Mouse (Mus musculus): Measurements from ENCODE around the gene Akap7. TPM values are rescaled to one million over a fixed set of nuclear protein-coding genes. Genes with fewer than 3 reads are reported as not detected.
A peak's percentile ranks its signal among the peaks of the same experiment; 100 is the strongest.

Gene Akap7
- polyA plus RNA-seq, 1 experiment from 2014 or later = 47.9 TPM

DNA sequence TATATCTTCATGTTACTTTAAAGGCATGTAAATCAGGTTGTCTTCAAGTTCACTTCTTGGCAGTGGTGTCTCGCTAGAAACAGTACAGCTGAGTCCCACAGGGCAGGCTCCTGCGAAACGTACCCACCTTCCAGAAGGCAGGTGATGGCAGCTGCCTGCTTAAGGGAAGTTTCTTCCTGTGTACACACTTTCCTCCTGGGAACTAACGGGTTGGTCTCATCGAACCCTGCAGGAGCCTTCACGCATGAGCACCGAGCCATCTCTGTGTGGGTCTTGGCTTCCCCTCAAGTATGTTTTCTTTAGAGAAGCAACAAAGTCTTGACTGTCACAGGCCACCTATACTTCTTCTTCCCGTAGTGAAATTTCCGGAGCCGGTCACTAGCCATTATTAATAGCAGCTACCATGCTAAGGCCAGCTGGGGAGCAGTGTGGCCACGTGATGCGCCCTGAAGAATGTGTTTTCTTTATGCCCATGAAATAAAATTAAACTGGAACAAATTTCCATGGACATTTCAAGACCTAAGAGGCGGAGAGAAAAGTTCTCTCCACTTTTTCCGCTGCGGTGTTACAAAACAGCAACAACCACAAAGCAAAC is 87.7 kb downstream of the Akap7 start:
- H3K4me1 ChIP-seq (ENCODE audit: control insufficient read depth, insufficient read depth, low read length) = no peaks in the 10 kb centered on the region
- no peak for ATAC-seq (ENCODE audit: low read depth)
- no peak overlapping the region for H3K27ac ChIP-seq (ENCODE audit: low read depth, low read length)
- H3K27me3 ChIP-seq (ENCODE audit: control insufficient read depth, insufficient read depth, low read length) = no peaks in the 10 kb centered on the region
- 59% methylated on average over 15 of the region's 15 CpGs for WGBS
- no peak overlapping the region for H3K4me2 ChIP-seq (ENCODE audit: low read depth, low read length)
- H3K36me3 ChIP-seq (ENCODE audit: control insufficient read depth, insufficient read depth, low read length) = no peaks in the 10 kb centered on the region
- H3K4me3 ChIP-seq (ENCODE audit: low read depth, low read length) = no peak overlapping the region
- no peak overlapping the region for H3K9ac ChIP-seq (replicated peaks; ENCODE audit: low read depth, low read length)
- no peaks in the 10 kb centered on the region for H3K9me3 ChIP-seq (ENCODE audit: control insufficient read depth, low read length)

GRCm38 (mm10) chr10:25219220-25219628 is 88.4 kb downstream of the Akap7 start:
- WGBS = 12% methylated on average over 7 of the region's 7 CpGs
- no peaks in the 10 kb centered on the region for H3K4me1 ChIP-seq (ENCODE audit: control insufficient read depth, insufficient read depth, low read length)
- H3K9ac ChIP-seq (replicated peaks; ENCODE audit: low read depth, low read length) = no peak overlapping the region
- H3K27ac ChIP-seq (ENCODE audit: low read depth, low read length) = no peak overlapping the region
- no peaks in the 10 kb centered on the region for H3K9me3 ChIP-seq (ENCODE audit: control insufficient read depth, low read length)
- peak; percentile 90 for ATAC-seq (ENCODE audit: low read depth)
- H3K4me3 ChIP-seq (ENCODE audit: low read depth, low read length) = no peak overlapping the region
- H3K27me3 ChIP-seq (ENCODE audit: control insufficient read depth, insufficient read depth, low read length) = no peaks in the 10 kb centered on the region
- no peaks in the 10 kb centered on the region for H3K36me3 ChIP-seq (ENCODE audit: control insufficient read depth, insufficient read depth, low read length)
- peak overlapping the region; percentile 34; the same call in 1 of the 2 replicates for H3K4me2 ChIP-seq (ENCODE audit: low read depth, low read length)

GRCm38 (mm10) chr10:25218746-25219145 is 88.9 kb downstream of the Akap7 start:
- 76% methylated on average over 7 of the region's 7 CpGs for WGBS
- no peaks in the 10 kb centered on the region for H3K4me1 ChIP-seq (ENCODE audit: control insufficient read depth, insufficient read depth, low read length)
- H3K27ac ChIP-seq (ENCODE audit: low read depth, low read length) = no peak overlapping the region
- H3K4me2 ChIP-seq (ENCODE audit: low read depth, low read length) = no peak overlapping the region
- no peaks in the 10 kb centered on the region for H3K27me3 ChIP-seq (ENCODE audit: control insufficient read depth, insufficient read depth, low read length)
- H3K36me3 ChIP-seq (ENCODE audit: control insufficient read depth, insufficient read depth, low read length) = no peaks in the 10 kb centered on the region
- ATAC-seq (ENCODE audit: low read depth) = peak; percentile 55; the same call in 1 of the 2 replicates
- no peaks in the 10 kb centered on the region for H3K9me3 ChIP-seq (ENCODE audit: control insufficient read depth, low read length)
- H3K4me3 ChIP-seq (ENCODE audit: low read depth, low read length) = no peak overlapping the region
- H3K9ac ChIP-seq (replicated peaks; ENCODE audit: low read depth, low read length) = no peak overlapping the region

GRCm38 (mm10) chr10:25215977-25216376 is 91.7 kb downstream of the Akap7 start:
- Histone ChIP-seq H3K27me3 (ENCODE audit: control insufficient read depth, insufficient read depth, low read length) (no peaks in the 10 kb centered on the region), H3K27ac (ENCODE audit: low read depth, low read length) (no peak overlapping the region), H3K36me3 (ENCODE audit: control insufficient read depth, insufficient read depth, low read length) (no peaks in the 10 kb centered on the region), H3K9me3 (ENCODE audit: control insufficient read depth, low read length) (no peaks in the 10 kb centered on the region), H3K4me2 (ENCODE audit: low read depth, low read length) (no peak overlapping the region), H3K4me1 (ENCODE audit: control insufficient read depth, insufficient read depth, low read length) (no peaks in the 10 kb centered on the region), H3K4me3 (ENCODE audit: low read depth, low read length) (no peak overlapping the region), H3K9ac (replicated peaks; ENCODE audit: low read depth, low read length) (no peak overlapping the region)
- ATAC-seq (ENCODE audit: low read depth) = no peak
- 91% methylated on average over 3 of the region's 3 CpGs for whole genome bisulfite sequencing

DNA sequence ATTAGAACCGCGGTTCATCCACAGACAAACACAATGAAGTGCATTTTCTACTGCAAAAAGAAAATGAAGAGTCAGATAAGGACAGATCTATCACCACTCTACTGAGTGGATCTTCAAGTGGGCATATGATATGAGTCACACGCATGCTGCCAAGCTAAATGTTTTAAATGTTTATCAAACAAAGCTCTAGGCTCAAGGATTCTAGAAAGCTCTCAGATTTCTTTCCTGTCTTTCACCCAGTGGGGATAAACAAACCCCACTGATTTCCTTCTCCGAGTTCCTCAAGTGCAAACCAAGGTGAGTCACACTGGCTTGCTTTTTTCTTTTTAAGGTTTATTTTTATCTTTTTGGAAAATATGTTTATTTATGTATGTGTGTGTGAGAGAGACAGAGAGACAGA is 94.0 kb downstream of the Akap7 start:
- H3K27me3 ChIP-seq (ENCODE audit: control insufficient read depth, insufficient read depth, low read length) = no peaks in the 10 kb centered on the region
- no peak overlapping the region for H3K4me2 ChIP-seq (ENCODE audit: low read depth, low read length)
- H3K27ac ChIP-seq (ENCODE audit: low read depth, low read length) = no peak overlapping the region
- H3K9ac ChIP-seq (replicated peaks; ENCODE audit: low read depth, low read length) = no peak overlapping the region
- H3K4me1 ChIP-seq (ENCODE audit: control insufficient read depth, insufficient read depth, low read length) = no peaks in the 10 kb centered on the region
- no peaks in the 10 kb centered on the region for H3K9me3 ChIP-seq (ENCODE audit: control insufficient read depth, low read length)
- H3K4me3 ChIP-seq (ENCODE audit: low read depth, low read length) = no peak overlapping the region
- no peak for ATAC-seq (ENCODE audit: low read depth)
- WGBS = 87% methylated on average over 4 of the region's 4 CpGs
- H3K36me3 ChIP-seq (ENCODE audit: control insufficient read depth, insufficient read depth, low read length) = no peaks in the 10 kb centered on the region

DNA sequence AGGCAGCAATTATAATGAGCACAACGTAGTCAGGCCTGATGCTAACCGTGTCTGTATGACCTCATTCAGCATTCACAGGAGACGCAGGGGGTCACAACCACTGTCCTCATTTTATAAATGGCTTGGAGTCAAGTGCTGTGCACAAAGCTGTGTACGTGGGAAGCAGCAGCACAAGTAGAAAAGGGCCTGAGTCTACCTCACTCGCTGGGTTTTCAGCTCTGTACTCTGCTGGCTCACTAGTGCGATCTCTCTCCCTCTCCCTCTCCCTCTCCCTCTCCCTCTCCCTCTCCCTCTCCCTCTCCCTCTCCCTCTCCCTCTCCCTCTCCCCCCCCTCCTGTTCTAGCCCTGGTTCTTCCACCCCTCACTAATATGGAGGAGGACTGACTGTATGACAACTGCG is 99.1 kb downstream of the Akap7 start:
- Histone ChIP-seq H3K27me3 (ENCODE audit: control insufficient read depth, insufficient read depth, low read length) (no peaks in the 10 kb centered on the region), H3K36me3 (ENCODE audit: control insufficient read depth, insufficient read depth, low read length) (no peaks in the 10 kb centered on the region), H3K9ac (replicated peaks; ENCODE audit: low read depth, low read length) (no peak overlapping the region), H3K4me2 (ENCODE audit: low read depth, low read length) (no peak overlapping the region), H3K9me3 (ENCODE audit: control insufficient read depth, low read length) (no peaks in the 10 kb centered on the region), H3K27ac (ENCODE audit: low read depth, low read length) (no peak overlapping the region), H3K4me3 (ENCODE audit: low read depth, low read length) (no peak overlapping the region), H3K4me1 (ENCODE audit: control insufficient read depth, insufficient read depth, low read length) (no peaks in the 10 kb centered on the region)
- WGBS = 43% methylated on average over 7 of the region's 7 CpGs
- ATAC-seq (ENCODE audit: low read depth) = no peak; the same call in 1 of the 2 replicates

- 47% methylated on average over 6 of the region's 6 CpGs for WGBS
- Histone ChIP-seq H3K27ac (ENCODE audit: low read depth, low read length) (no peak overlapping the region), H3K27me3 (ENCODE audit: control insufficient read depth, insufficient read depth, low read length) (no peaks in the 10 kb centered on the region), H3K4me1 (ENCODE audit: control insufficient read depth, insufficient read depth, low read length) (no peaks in the 10 kb centered on the region), H3K4me3 (ENCODE audit: low read depth, low read length) (no peak overlapping the region), H3K4me2 (ENCODE audit: low read depth, low read length) (no peak overlapping the region), H3K9ac (replicated peaks; ENCODE audit: low read depth, low read length) (no peak overlapping the region), H3K9me3 (ENCODE audit: control insufficient read depth, low read length) (no peaks in the 10 kb centered on the region), H3K36me3 (ENCODE audit: control insufficient read depth, insufficient read depth, low read length) (no peaks in the 10 kb centered on the region)
- ATAC-seq (ENCODE audit: low read depth) = no peak
These were observed 99.8 kb downstream of the Akap7 start for GRCm38 (mm10) chr10:25207866-25208265.

DNA sequence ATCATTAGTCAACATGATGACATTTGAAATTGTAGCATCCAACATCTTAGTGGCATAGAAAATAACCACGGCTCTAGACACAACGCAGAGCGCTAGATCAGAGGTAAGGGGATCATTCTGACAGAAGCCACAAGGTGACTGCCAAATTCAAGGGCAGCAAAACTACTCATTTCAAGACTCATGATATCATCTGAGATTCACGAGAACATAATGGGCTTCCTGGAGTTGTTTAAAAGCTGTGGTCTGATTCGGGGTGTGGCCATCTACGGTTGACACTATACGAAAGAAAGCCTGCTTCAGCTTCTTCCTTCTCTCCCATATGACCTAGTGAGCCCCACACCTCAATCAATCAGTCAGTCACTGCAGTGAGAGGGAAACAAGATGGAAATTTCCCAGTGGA is 107.0 kb downstream of the Akap7 start:
- peak overlapping the region; percentile 71 for H3K4me2 ChIP-seq (ENCODE audit: low read depth, low read length)
- no peak for ATAC-seq (ENCODE audit: low read depth)
- no peaks in the 10 kb centered on the region for H3K27me3 ChIP-seq (ENCODE audit: control insufficient read depth, insufficient read depth, low read length)
- H3K36me3 ChIP-seq (ENCODE audit: control insufficient read depth, insufficient read depth, low read length) = no peaks in the 10 kb centered on the region
- no peaks in the 10 kb centered on the region for H3K9me3 ChIP-seq (ENCODE audit: control insufficient read depth, low read length)
- no peak overlapping the region; the same call in 1 of the 2 replicates for H3K9ac ChIP-seq (replicated peaks; ENCODE audit: low read depth, low read length)
- WGBS = 78% methylated on average over 7 of the region's 7 CpGs
- no peak overlapping the region for H3K27ac ChIP-seq (ENCODE audit: low read depth, low read length)
- H3K4me1 ChIP-seq (ENCODE audit: control insufficient read depth, insufficient read depth, low read length) = no peaks in the 10 kb centered on the region
- H3K4me3 ChIP-seq (ENCODE audit: low read depth, low read length) = peak overlapping the region; percentile 42; the same call in 1 of the 2 replicates

- peak overlapping the region; percentile 42 for H3K4me3 ChIP-seq (ENCODE audit: low read depth, low read length)
- H3K4me2 ChIP-seq (ENCODE audit: low read depth, low read length) = peak overlapping the region; percentile 71
- no peaks in the 10 kb centered on the region for H3K9me3 ChIP-seq (ENCODE audit: control insufficient read depth, low read length)
- no peaks in the 10 kb centered on the region for H3K36me3 ChIP-seq (ENCODE audit: control insufficient read depth, insufficient read depth, low read length)
- no peaks in the 10 kb centered on the region for H3K27me3 ChIP-seq (ENCODE audit: control insufficient read depth, insufficient read depth, low read length)
- no peaks in the 10 kb centered on the region for H3K4me1 ChIP-seq (ENCODE audit: control insufficient read depth, insufficient read depth, low read length)
- ATAC-seq (ENCODE audit: low read depth) = peak; percentile 89
- peak overlapping the region; percentile 72 for H3K9ac ChIP-seq (replicated peaks; ENCODE audit: low read depth, low read length)
- WGBS = 15% methylated on average over 32 of the region's 32 CpGs
- peak overlapping the region; percentile 45 for H3K27ac ChIP-seq (ENCODE audit: low read depth, low read length)
These were observed 107.9 kb downstream of the Akap7 start for GRCm38 (mm10) chr10:25199510-25200353.
